Mouse (Mus musculus) lung, adult 2 months (tissue): Measurements from ENCODE around the gene Rmnd5b.

Experiments
- CTCF ChIP-seq: fragments of 200-500 bp; IDR thresholded peaks from 2 replicates; pipeline ENCODE4 v1.5.1; 2011; ENCODE audit warnings: mild to moderate bottlenecking, low read length, control low read depth; ENCODE audit not compliant: insufficient read depth
- POLR2A ChIP-seq: fragments of 200-500 bp; IDR thresholded peaks from 2 replicates; pipeline ENCODE4 v1.6.1; 2011; ENCODE audit warnings: low read depth, mild to moderate bottlenecking, control low read depth, low read length, borderline replicate concordance; ENCODE audit errors: extremely low read depth

DNA sequence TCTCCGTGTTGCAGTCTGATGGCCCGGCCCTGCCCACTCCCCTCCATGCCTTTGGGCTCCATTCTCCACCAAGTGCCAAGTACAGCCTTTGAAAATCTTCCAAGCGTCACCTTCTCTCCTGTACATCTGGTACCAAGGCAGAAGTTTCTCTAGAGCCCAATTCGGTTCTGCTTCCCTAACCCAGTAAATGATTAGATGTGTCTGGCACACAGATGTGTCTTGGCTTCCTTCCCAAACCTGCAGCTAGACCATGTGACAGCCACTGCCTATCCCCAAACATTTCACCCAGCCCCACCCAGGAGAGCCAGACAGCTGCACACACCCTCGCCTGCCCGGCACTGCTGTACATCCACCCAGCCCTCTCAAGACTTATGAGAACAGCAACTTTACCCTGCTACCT is 23.0 kb upstream of the Rmnd5b start:
- no peak for TF ChIP-seq CTCF
- TF ChIP-seq POLR2A: no peak
